Mouse (Mus musculus): Measurements from ENCODE around the gene Btrc. TPM values are rescaled to one million over a fixed set of nuclear protein-coding genes. Genes with fewer than 3 reads are reported as not detected.

Btrc gene
- polyA plus RNA-seq, 1 experiment from 2014 or later = 65.1 TPM

DNA sequence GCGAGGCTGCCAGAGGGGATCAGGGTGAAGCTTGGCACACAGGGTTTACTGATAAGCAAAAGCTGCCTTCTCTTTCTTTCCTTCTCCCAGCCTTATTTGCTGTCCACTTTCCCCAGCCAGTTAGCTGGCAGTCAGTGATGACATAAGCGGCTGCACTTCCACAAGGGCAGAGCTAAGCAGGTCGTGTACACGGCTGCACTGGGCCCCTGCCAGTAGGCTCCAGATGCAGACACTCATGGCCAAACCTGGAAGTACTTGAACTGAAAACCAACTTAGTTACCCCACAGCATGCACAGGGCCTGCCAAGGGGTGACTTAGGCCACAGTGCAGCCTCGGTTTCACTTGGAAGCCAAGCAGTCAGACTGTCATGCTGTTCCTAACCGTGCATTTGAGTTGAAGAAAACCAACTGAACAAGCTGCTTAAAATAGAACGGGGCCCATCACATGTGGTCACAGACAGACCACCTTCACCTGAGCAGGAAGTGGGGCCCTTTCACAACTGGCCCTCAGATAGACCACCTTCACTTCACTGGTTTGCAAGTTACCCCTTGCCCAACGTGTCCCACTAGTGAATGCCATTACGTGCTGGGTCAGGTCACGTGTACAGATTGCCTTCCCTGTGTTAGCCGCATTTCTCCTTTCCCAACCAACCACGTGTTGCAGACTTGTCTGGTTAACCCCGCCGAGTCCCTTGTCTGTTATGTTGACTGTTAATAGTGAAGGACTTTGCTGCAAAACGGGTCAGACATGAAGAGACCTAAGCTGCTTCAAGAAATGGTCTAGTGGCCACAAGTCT lies 166.9 kb downstream of the Btrc start:
- no peak for ATAC-seq
- no peak overlapping the region for H3K4me2 ChIP-seq (ENCODE audit: low read length)
- H3K9me3 ChIP-seq (ENCODE audit: control insufficient read depth, low read length) = no peaks in the 10 kb centered on the region
- 0 out of 2 replicates have a peak, but pooled peaks cover 6% of the 10 kb centered on the region for H3K4me1 ChIP-seq (replicated peaks; ENCODE audit: control insufficient read depth, insufficient read depth, low read length)
- no peak overlapping the region for H3K9ac ChIP-seq (replicated peaks; ENCODE audit: low read depth, low read length)
- H3K27ac ChIP-seq (ENCODE audit: low read length) = no peak overlapping the region
- H3K36me3 ChIP-seq (ENCODE audit: control insufficient read depth, insufficient read depth) = peaks cover 12% of the 10 kb centered on the region; the same call in 1 of the 2 replicates
- WGBS = 87% methylated on average over 15 of the region's 15 CpGs
- H3K4me3 ChIP-seq (replicated peaks; ENCODE audit: low read length) = no peak overlapping the region
- H3K27me3 ChIP-seq (replicated peaks; ENCODE audit: control insufficient read depth, insufficient read depth, low read length) = no peaks in the 10 kb centered on the region

GRCm38 (mm10) chr19:45531554-45531953 lies 168.0 kb downstream of the Btrc start:
- H3K36me3 ChIP-seq (ENCODE audit: control insufficient read depth, insufficient read depth) = peaks cover 12% of the 10 kb centered on the region; the same call in 1 of the 2 replicates
- H3K9me3 ChIP-seq (ENCODE audit: control insufficient read depth, low read length) = no peaks in the 10 kb centered on the region
- H3K4me3 ChIP-seq (replicated peaks; ENCODE audit: low read length) = no peak overlapping the region
- H3K27me3 ChIP-seq (replicated peaks; ENCODE audit: control insufficient read depth, insufficient read depth, low read length) = no peaks in the 10 kb centered on the region
- no peak overlapping the region for H3K27ac ChIP-seq (ENCODE audit: low read length)
- WGBS = 66% methylated on average over 6 of the region's 6 CpGs
- no peak for ATAC-seq
- H3K4me2 ChIP-seq (ENCODE audit: low read length) = no peak overlapping the region
- 0 out of 2 replicates have a peak, but pooled peaks cover 6% of the 10 kb centered on the region for H3K4me1 ChIP-seq (replicated peaks; ENCODE audit: control insufficient read depth, insufficient read depth, low read length)
- no peak overlapping the region for H3K9ac ChIP-seq (replicated peaks; ENCODE audit: low read depth, low read length)

DNA sequence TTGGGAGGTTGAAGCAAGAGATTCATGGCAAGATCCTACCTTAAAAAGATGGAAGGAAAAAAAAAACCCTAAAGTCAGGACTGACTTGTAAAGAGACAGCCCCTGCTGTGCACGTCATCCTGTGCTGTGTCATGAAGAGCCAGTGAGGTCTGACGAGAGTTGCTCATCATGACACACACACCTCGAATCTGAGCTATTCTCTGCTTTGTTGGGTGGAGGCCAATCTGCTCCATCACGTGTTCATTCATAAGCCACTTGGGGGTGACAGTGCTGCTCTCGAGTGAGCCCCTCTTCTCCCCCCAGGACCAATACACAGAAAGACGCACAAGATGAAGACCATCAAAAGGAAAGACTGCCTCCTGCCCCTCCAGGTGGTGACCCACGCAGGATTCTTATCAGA lies 170.1 kb downstream of the Btrc start:
- H3K4me2 ChIP-seq (ENCODE audit: low read length) = no peak overlapping the region

DNA sequence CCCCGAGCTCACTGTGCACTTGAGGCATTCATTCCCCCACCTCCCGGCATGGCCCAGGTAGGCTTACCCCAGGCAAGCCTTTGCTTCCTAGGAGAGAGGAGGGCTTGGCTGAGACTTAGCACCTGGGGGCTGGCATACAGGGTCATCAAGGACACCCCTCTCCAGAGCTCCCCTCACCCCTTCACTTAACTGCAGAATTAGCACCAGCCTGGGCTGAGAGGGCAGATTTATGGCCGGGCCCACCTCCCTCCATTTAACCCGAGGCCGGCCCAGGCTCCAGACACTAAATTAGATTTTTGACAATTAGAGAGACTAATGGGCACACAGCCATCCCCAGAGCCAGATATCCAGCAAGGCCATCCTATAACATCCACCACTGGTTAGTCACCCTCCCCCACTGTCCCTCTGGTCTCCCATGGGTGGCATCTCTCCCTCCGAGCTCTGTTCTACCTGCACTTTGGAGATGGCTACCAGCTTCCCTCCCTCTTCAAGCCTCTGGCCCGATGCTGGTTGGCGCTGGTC lies 171.7 kb downstream of the Btrc start:
- Histone ChIP-seq H3K9ac (replicated peaks; ENCODE audit: low read depth, low read length) (no peak overlapping the region), H3K36me3 (ENCODE audit: control insufficient read depth, insufficient read depth) (0 out of 2 replicates have a peak, but pooled peaks cover 3% of the 10 kb centered on the region), H3K4me2 (ENCODE audit: low read length) (no peak overlapping the region), H3K9me3 (ENCODE audit: control insufficient read depth, low read length) (no peaks in the 10 kb centered on the region), H3K4me3 (replicated peaks; ENCODE audit: low read length) (no peak overlapping the region), H3K27ac (ENCODE audit: low read length) (no peak overlapping the region), H3K4me1 (replicated peaks; ENCODE audit: control insufficient read depth, insufficient read depth, low read length) (0 out of 2 replicates have a peak, but pooled peaks cover 6% of the 10 kb centered on the region), H3K27me3 (replicated peaks; ENCODE audit: control insufficient read depth, insufficient read depth, low read length) (no peaks in the 10 kb centered on the region)
- ATAC-seq = no peak
- 79% methylated on average over 8 of the region's 8 CpGs for WGBS

More for the DNA sequence above, 170.1 kb downstream of the Btrc start:
- Histone ChIP-seq H3K27me3 (replicated peaks; ENCODE audit: control insufficient read depth, insufficient read depth, low read length) (no peaks in the 10 kb centered on the region), H3K4me3 (replicated peaks; ENCODE audit: low read length) (no peak overlapping the region), H3K27ac (ENCODE audit: low read length) (no peak overlapping the region), H3K9ac (replicated peaks; ENCODE audit: low read depth, low read length) (no peak overlapping the region), H3K36me3 (ENCODE audit: control insufficient read depth, insufficient read depth) (0 out of 2 replicates have a peak, but pooled peaks cover 8% of the 10 kb centered on the region), H3K4me1 (replicated peaks; ENCODE audit: control insufficient read depth, insufficient read depth, low read length) (0 out of 2 replicates have a peak, but pooled peaks cover 6% of the 10 kb centered on the region), H3K9me3 (ENCODE audit: control insufficient read depth, low read length) (no peaks in the 10 kb centered on the region)
- 59% methylated on average over 7 of the region's 7 CpGs for WGBS
- ATAC-seq = no peak

DNA sequence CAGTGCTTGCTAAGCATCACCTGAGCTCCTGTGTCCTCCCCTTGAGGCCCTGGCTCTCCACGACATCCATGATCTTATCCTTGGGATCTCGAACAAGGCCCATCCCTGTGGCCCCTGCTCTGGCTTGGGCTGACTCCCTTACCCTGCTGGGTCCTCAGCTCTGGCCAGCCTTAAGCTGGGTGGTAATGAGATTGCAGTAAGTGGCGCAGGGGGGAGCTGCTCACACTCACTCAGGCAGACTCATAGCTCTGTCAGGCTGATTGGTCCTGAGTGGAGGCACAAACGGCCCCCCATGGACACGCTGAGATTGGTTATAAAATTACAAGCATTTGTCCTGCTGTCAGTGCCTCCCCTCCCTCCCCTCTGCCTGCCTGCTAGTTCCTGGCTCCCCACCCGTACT lies 172.4 kb downstream of the Btrc start:
- Histone ChIP-seq H3K27me3 (replicated peaks; ENCODE audit: control insufficient read depth, insufficient read depth, low read length) (no peaks in the 10 kb centered on the region), H3K4me3 (replicated peaks; ENCODE audit: low read length) (no peak overlapping the region), H3K4me1 (replicated peaks; ENCODE audit: control insufficient read depth, insufficient read depth, low read length) (peaks cover 12% of the 10 kb centered on the region), H3K36me3 (ENCODE audit: control insufficient read depth, insufficient read depth) (no peaks in the 10 kb centered on the region), H3K9ac (replicated peaks; ENCODE audit: low read depth, low read length) (no peak overlapping the region), H3K27ac (ENCODE audit: low read length) (no peak overlapping the region), H3K9me3 (ENCODE audit: control insufficient read depth, low read length) (no peaks in the 10 kb centered on the region), H3K4me2 (ENCODE audit: low read length) (no peak overlapping the region)
- no peak for ATAC-seq
- WGBS = 63% methylated on average over 6 of the region's 6 CpGs

DNA sequence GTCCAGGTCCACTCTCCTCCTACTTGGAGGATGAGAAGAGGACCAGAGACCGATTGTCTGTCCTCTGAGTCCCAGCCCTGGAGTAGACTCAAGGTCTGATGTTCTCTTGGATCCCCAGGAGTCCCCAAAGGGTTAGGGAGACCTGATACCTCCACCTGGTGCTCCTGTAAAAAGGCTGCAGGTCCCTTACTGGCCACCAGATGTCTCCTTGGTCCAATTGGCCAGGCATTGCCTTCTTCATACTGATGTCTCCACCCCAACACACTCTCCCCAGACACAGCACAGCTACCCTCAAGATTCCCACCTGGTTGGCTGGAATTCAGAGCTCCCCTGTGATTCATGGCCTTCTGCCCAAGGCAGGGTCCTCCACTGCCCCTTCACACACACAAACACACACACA lies 174.0 kb downstream of the Btrc start:
- Histone ChIP-seq H3K27me3 (replicated peaks; ENCODE audit: control insufficient read depth, insufficient read depth, low read length) (peaks cover 4% of the 10 kb centered on the region; the same call in 1 of the 2 replicates), H3K36me3 (ENCODE audit: control insufficient read depth, insufficient read depth) (no peaks in the 10 kb centered on the region), H3K4me2 (ENCODE audit: low read length) (no peak overlapping the region), H3K9me3 (ENCODE audit: control insufficient read depth, low read length) (no peaks in the 10 kb centered on the region), H3K9ac (replicated peaks; ENCODE audit: low read depth, low read length) (no peak overlapping the region), H3K27ac (ENCODE audit: low read length) (no peak overlapping the region), H3K4me3 (replicated peaks; ENCODE audit: low read length) (no peak overlapping the region), H3K4me1 (replicated peaks; ENCODE audit: control insufficient read depth, insufficient read depth, low read length) (peaks cover 21% of the 10 kb centered on the region)
- ATAC-seq = no peak
- 71% methylated on average over 1 of the region's 1 CpGs for WGBS

DNA sequence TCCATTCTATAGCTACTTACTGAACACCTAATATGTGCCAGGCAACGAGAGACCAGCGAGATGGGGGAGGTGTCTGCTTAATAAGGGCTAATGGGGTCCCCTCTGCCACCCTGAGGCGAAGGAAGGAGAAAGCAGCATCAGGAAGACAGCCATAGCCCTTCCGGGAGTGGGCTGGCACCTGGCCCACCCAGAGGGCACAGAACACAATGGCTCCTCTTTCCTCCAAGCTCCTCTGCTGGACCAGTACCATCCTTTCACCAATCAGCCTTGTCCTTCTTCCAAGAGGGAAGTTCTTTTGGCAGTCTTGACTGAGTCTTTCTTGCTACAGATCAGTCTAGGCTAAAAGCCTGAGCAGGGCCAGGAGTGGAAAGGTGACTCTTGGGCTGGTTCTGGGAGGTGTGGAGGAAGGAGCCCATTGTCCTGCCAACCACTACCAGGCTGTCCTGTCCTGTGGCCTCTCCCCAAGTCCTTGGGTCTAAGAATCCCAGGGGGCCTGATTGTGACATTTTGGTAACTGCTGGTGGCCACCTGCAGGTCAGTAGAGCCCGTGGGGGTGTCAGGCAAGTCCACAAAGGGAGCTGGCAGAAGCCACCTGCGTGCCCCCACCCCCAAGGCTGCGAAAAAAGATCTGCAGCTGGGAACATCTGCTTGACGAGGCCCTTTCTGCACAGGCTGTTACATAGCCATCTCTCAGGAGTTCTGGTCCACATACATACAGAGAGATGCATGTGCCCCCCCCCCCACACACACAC lies 177.3 kb downstream of the Btrc start:
- H3K9me3 ChIP-seq (ENCODE audit: control insufficient read depth, low read length) = no peaks in the 10 kb centered on the region
- ATAC-seq = peak; percentile 37

DNA sequence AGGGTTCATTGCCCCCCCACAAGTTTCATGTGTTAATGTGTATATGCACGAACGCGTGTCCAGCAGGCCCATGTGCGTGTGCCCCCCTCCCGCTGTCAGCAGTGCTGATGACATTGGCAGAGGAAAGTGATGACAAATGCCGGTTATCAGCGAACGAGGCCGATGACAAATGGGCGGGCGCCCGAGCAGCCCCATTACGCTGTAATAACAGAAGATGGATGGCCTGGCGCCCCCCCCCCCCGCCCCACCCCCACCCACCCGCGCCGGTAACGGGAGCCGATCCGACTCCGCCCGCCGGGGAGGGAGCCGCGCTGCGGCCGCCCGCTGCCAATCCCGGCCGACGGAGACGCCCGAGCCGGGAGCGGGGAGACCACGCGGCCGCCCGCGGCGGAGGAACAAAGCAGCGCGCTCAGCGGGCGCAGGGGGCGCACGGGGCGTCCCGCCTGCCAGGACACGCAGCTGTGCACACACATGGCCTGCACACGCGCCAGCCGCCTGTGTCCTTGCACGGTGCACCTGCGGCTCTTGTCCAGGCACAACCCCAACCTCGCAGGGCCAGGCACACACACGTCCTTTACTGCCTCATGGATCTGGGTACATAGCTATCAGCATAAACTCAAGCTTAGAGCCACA lies 178.0 kb downstream of the Btrc start:
- Histone ChIP-seq H3K27ac (ENCODE audit: low read length) (peak overlapping the region; percentile 49), H3K4me1 (replicated peaks; ENCODE audit: control insufficient read depth, insufficient read depth, low read length) (peaks cover 27% of the 10 kb centered on the region), H3K27me3 (replicated peaks; ENCODE audit: control insufficient read depth, insufficient read depth, low read length) (peaks cover 26% of the 10 kb centered on the region), H3K4me3 (replicated peaks; ENCODE audit: low read length) (peak overlapping the region; percentile 48), H3K9ac (replicated peaks; ENCODE audit: low read depth, low read length) (peak overlapping the region; percentile 72), H3K36me3 (ENCODE audit: control insufficient read depth, insufficient read depth) (no peaks in the 10 kb centered on the region), H3K4me2 (ENCODE audit: low read length) (peak overlapping the region; percentile 77), H3K9me3 (ENCODE audit: control insufficient read depth, low read length) (no peaks in the 10 kb centered on the region)
- under 1% methylated on average over 44 of the region's 58 CpGs for WGBS
- peak; percentile 60 for ATAC-seq

More for the DNA sequence above, 177.3 kb downstream of the Btrc start:
- Histone ChIP-seq H3K9ac (replicated peaks; ENCODE audit: low read depth, low read length) (peak overlapping the region; percentile 72), H3K4me2 (ENCODE audit: low read length) (peak overlapping the region; percentile 77), H3K4me1 (replicated peaks; ENCODE audit: control insufficient read depth, insufficient read depth, low read length) (peaks cover 27% of the 10 kb centered on the region), H3K27ac (ENCODE audit: low read length) (no peak overlapping the region), H3K4me3 (replicated peaks; ENCODE audit: low read length) (peak overlapping the region; percentile 48), H3K36me3 (ENCODE audit: control insufficient read depth, insufficient read depth) (no peaks in the 10 kb centered on the region), H3K27me3 (replicated peaks; ENCODE audit: control insufficient read depth, insufficient read depth, low read length) (peaks cover 24% of the 10 kb centered on the region)
- 18% methylated on average over 8 of the region's 8 CpGs for WGBS

DNA sequence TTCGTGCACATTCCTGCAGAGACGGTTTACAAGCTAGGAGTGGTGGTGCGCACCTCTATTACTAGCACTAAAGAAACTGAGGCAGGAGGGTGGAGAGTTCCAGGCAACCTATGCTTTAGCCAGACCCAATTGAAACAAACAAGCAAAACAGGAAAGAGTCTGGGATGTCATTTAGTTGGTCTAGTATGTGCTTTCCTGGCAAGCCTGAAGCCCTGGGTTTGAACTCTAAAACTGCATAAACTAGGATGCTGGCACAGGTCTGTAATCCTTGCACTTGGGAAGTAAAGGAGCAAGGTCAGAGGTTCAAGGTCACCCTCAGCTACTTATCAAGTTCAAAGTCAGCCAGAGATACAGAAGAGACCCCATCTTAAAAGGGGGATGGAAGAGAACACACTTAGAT lies 178.5 kb downstream of the Btrc start:
- ATAC-seq = no peak
- H3K36me3 ChIP-seq (ENCODE audit: control insufficient read depth, insufficient read depth) = no peaks in the 10 kb centered on the region
- H3K27me3 ChIP-seq (replicated peaks; ENCODE audit: control insufficient read depth, insufficient read depth, low read length) = peaks cover 28% of the 10 kb centered on the region
- H3K9ac ChIP-seq (replicated peaks; ENCODE audit: low read depth, low read length) = peak overlapping the region; percentile 72
- 10% methylated on average over 3 of the region's 3 CpGs for WGBS
- no peaks in the 10 kb centered on the region for H3K9me3 ChIP-seq (ENCODE audit: control insufficient read depth, low read length)
- peak overlapping the region; percentile 77 for H3K4me2 ChIP-seq (ENCODE audit: low read length)
- H3K4me3 ChIP-seq (replicated peaks; ENCODE audit: low read length) = peak overlapping the region; percentile 48
- peak overlapping the region; percentile 49 for H3K27ac ChIP-seq (ENCODE audit: low read length)
- H3K4me1 ChIP-seq (replicated peaks; ENCODE audit: control insufficient read depth, insufficient read depth, low read length) = peaks cover 27% of the 10 kb centered on the region
